Mouse (Mus musculus) olfactory bulb, adult 2 months (tissue): Measurements from ENCODE around the gene Atf7.

Experiments used
- CTCF ChIP-seq: fragments of 200-500 bp; IDR thresholded peaks from 2 replicates; pipeline ENCODE4 v1.5.1; 2012; ENCODE audit warnings: low read depth, mild to moderate bottlenecking, low read length, moderate library complexity; ENCODE audit not compliant: insufficient read depth
- POLR2A ChIP-seq: fragments of 200-500 bp; IDR thresholded peaks from 2 replicates; pipeline ENCODE4 v1.6.1; 2012; ENCODE audit warnings: mild to moderate bottlenecking, low read depth, low read length, moderate library complexity; ENCODE audit not compliant: insufficient read depth

DNA sequence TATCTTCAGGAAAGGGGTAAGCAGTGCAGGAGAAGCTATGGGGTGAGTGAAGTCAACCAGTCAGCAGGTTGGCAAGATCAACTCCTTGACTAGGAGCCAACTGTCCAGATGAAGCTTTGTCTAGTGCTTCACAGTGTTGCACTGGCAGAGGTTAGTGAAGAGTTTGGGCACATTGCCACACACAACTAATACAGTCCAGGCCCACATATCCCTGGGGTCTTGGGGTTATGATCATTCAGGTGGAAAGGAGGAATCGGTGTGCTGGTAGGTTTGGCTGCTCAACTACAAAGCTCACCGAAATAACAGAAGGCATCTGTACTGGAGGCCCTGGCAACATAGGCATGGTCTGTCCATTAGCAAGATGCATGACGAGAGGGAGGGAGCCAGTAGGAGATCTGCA is 77.8 kb downstream of the Atf7 start:
- TF ChIP-seq CTCF (no peak), POLR2A (no peak)
